Mouse (Mus musculus) neural tube, embryonic 11.5 days (tissue): ENCODE measurements at regions not wholly inside any gene's neighbourhood (a gene's known extent, or its start where the extent isn't known, plus 50 kb on each side); places are given as distances from the start of the nearest gene placed in this dataset.

Source experiments
- ATAC-seq: fragments of 200-750 bp; cut with Nextera tagmentation; 2 replicates; pipeline ENCODE4 v1.8.0; 2017; ENCODE audit warnings: moderate number of reproducible peaks, mild to moderate bottlenecking, moderate TSS enrichment, moderate library complexity; ENCODE audit not compliant: insufficient read depth, low FRiP score, low TSS enrichment
- DNase-seq: peaks from one replicate; pipeline ENCODE4 v3.0.0-alpha.2; 2015; ENCODE audit warnings: low spot score
- H3K27ac ChIP-seq: fragments of 300-500 bp; sonication (generic); 2 replicates; pipeline ENCODE4 v1.5.1; 2014; ENCODE audit warnings: low read depth, mild to moderate bottlenecking, low read length
- H3K27me3 ChIP-seq: fragments of 300-500 bp; sonication (generic); 2 replicates; pipeline ENCODE4 v1.6.1; 2014; ENCODE audit warnings: mild to moderate bottlenecking, low read length, mixed read lengths; ENCODE audit not compliant: control insufficient read depth, insufficient read depth
- H3K36me3 ChIP-seq: fragments of 300-500 bp; sonication (generic); 2 replicates; pipeline ENCODE4 v1.6.1; 2014; ENCODE audit warnings: mild to moderate bottlenecking, low read length, moderate library complexity, mixed read lengths; ENCODE audit not compliant: control insufficient read depth, insufficient read depth
- H3K4me1 ChIP-seq: fragments of 300-500 bp; sonication (generic); 2 replicates; pipeline ENCODE4 v1.6.1; 2014; ENCODE audit warnings: low read length, mixed read lengths; ENCODE audit not compliant: control insufficient read depth, insufficient read depth
- H3K4me2 ChIP-seq: fragments of 300-500 bp; sonication (generic); 2 replicates; pipeline ENCODE4 v1.6.1; 2014; ENCODE audit warnings: low read depth, mild to moderate bottlenecking, moderate library complexity
- H3K4me3 ChIP-seq: fragments of 300-500 bp; sonication (generic); 2 replicates; pipeline ENCODE4 v1.5.1; 2014; ENCODE audit warnings: low read depth, low read length
- H3K9ac ChIP-seq: fragments of 300-500 bp; sonication (generic); 2 replicates; pipeline ENCODE4 v1.6.1; 2014; ENCODE audit warnings: mild to moderate bottlenecking, low read length
- H3K9me3 ChIP-seq: fragments of 300-500 bp; sonication (generic); 2 replicates; pipeline ENCODE4 v1.6.1; 2016; ENCODE audit warnings: low read length; ENCODE audit not compliant: control insufficient read depth
- WGBS: fragments of 180-500 bp; shearing (Covaris S2); extraction: QIAGEN DNeasy Blood & Tissue Kit; methylation state at CpG from one replicate; pipeline ENCODE4 v1.1.7; 2014; 5-methylcytosine and 5-hydroxymethylcytosine counted together

- Histone ChIP-seq H3K9ac (no peak overlapping the region), H3K4me3 (no peak overlapping the region), H3K27me3 (no peaks in the 10 kb centered on the region), H3K27ac (no peak overlapping the region), H3K9me3 (no peaks in the 10 kb centered on the region), H3K4me2 (no peak overlapping the region), H3K4me1 (no peaks in the 10 kb centered on the region), H3K36me3 (no peaks in the 10 kb centered on the region)
- DNase-seq (no peak), ATAC-seq (no peak)
- WGBS: 88% methylated on average over 5 of the region's 5 CpGs
Measured at GRCm38 (mm10) chr2:92767476-92768005, 147.4 kb upstream of the Syt13 start.

- no peak for DNase-seq
- ATAC-seq: no peak
- 64% methylated on average over 2 of the region's 2 CpGs for WGBS
Measured at GRCm38 (mm10) chr2:92768088-92768487, 146.8 kb upstream of the Syt13 start.

GRCm38 (mm10) chr2:92769061-92769460 is 145.8 kb upstream of the Syt13 start:
- no peaks in the 10 kb centered on the region for H3K27me3 ChIP-seq
- 73% methylated on average over 3 of the region's 3 CpGs for WGBS
- ATAC-seq: no peak

More at GRCm38 (mm10) chr2:92768088-92768487, 146.8 kb upstream of the Syt13 start:
- no peaks in the 10 kb centered on the region for H3K27me3 ChIP-seq
- H3K27ac ChIP-seq: no peak overlapping the region
- H3K9me3 ChIP-seq: no peaks in the 10 kb centered on the region
- no peaks in the 10 kb centered on the region for H3K36me3 ChIP-seq
- H3K4me1 ChIP-seq: no peaks in the 10 kb centered on the region
- H3K4me3 ChIP-seq: no peak overlapping the region
- no peak overlapping the region for H3K9ac ChIP-seq
- H3K4me2 ChIP-seq: no peak overlapping the region

GRCm38 (mm10) chr2:92770098-92770497 is 144.8 kb upstream of the Syt13 start:
- ATAC-seq (no peak), DNase-seq (no peak)
- WGBS: 87% methylated on average over 5 of the region's 5 CpGs
- H3K4me3 ChIP-seq: no peak overlapping the region
- H3K27ac ChIP-seq: no peak overlapping the region
- no peaks in the 10 kb centered on the region for H3K27me3 ChIP-seq
- no peaks in the 10 kb centered on the region for H3K4me1 ChIP-seq
- no peaks in the 10 kb centered on the region for H3K9me3 ChIP-seq
- no peak overlapping the region for H3K4me2 ChIP-seq
- H3K9ac ChIP-seq: no peak overlapping the region
- no peaks in the 10 kb centered on the region for H3K36me3 ChIP-seq

More at GRCm38 (mm10) chr2:92769061-92769460, 145.8 kb upstream of the Syt13 start:
- Histone ChIP-seq H3K4me3 (no peak overlapping the region), H3K27ac (no peak overlapping the region), H3K4me1 (no peaks in the 10 kb centered on the region), H3K9me3 (no peaks in the 10 kb centered on the region), H3K9ac (no peak overlapping the region), H3K4me2 (no peak overlapping the region), H3K36me3 (no peaks in the 10 kb centered on the region)
- DNase-seq: no peak

DNA sequence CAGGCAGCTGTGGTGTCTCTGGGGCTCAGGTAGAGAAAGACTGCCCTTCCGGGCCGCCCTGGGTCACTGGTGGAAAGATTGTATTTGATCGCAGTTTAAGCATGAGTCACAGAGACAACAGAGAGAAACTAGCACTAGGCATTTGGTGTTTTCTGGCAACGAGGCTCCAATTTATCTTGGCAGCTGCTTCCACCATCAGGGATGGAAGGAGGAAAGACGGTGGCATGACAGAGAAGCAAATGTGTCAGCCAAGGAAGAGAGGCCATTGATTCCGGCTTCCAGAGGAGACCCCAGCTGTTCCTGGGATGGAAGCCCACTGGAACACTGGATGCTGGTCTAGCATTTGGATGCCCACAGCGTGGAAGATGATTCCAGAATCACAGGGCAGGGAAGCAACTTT is 142.3 kb upstream of the Syt13 start:
- no peak overlapping the region for H3K4me2 ChIP-seq
- no peak for ATAC-seq
- H3K9me3 ChIP-seq: no peaks in the 10 kb centered on the region
- H3K36me3 ChIP-seq: no peaks in the 10 kb centered on the region
- H3K4me1 ChIP-seq: no peaks in the 10 kb centered on the region
- 77% methylated on average over 7 of the region's 7 CpGs for WGBS
- H3K9ac ChIP-seq: no peak overlapping the region
- no peaks in the 10 kb centered on the region for H3K27me3 ChIP-seq
- no peak overlapping the region for H3K4me3 ChIP-seq
- DNase-seq: no peak
- no peak overlapping the region for H3K27ac ChIP-seq

DNA sequence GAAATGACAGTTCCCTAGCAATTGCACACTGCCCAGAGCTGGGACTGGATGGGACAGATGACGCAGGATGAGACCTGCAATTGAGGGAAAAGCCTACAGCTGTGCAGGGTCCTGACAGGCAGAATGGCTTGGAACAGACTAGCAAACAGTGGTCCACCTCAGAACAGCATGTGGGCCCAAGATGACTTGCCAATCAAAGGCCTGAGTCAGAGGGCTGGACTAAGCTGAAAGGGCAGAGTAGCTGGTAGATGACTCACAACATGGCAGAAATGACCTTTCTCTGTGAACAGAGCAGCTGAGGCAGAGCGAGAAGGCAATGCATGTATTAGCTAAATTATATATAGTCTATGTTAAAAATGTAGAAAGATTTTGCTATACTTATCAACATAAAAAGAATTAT is 138.4 kb upstream of the Syt13 start:
- WGBS: 87% methylated on average over 2 of the region's 2 CpGs
- no peaks in the 10 kb centered on the region for H3K27me3 ChIP-seq
- no peak overlapping the region for H3K9ac ChIP-seq
- DNase-seq (no peak), ATAC-seq (no peak)
- H3K4me2 ChIP-seq: no peak overlapping the region
- H3K4me3 ChIP-seq: no peak overlapping the region
- no peak overlapping the region for H3K27ac ChIP-seq
- no peaks in the 10 kb centered on the region for H3K36me3 ChIP-seq
- no peaks in the 10 kb centered on the region for H3K9me3 ChIP-seq
- no peaks in the 10 kb centered on the region for H3K4me1 ChIP-seq

DNA sequence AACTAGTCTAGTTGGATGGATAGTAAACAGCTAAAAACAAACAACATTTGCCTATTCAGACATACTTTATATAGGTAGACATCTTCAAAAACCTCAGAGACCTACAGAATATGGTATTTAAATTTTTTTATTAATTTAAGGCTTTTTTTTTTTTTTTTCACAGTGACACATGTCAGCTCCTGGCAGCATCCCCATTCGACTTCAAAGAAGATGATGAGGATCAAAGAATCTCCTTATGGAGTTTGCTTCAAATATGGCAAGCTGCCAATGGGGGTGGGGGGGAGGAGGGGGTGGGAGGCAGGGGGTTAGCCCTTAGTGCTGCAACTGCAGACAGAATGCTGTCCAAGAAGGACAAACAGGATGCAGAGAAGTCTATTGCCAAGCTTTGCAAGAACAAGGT is 135.8 kb upstream of the Syt13 start:
- Histone ChIP-seq H3K36me3 (no peaks in the 10 kb centered on the region), H3K4me1 (no peaks in the 10 kb centered on the region), H3K9ac (no peak overlapping the region), H3K4me3 (no peak overlapping the region), H3K27ac (no peak overlapping the region), H3K9me3 (no peaks in the 10 kb centered on the region), H3K27me3 (no peaks in the 10 kb centered on the region), H3K4me2 (no peak overlapping the region)
- DNase-seq: no peak
- WGBS: 45% methylated on average over 1 of the region's 1 CpGs
- no peak for ATAC-seq

DNA sequence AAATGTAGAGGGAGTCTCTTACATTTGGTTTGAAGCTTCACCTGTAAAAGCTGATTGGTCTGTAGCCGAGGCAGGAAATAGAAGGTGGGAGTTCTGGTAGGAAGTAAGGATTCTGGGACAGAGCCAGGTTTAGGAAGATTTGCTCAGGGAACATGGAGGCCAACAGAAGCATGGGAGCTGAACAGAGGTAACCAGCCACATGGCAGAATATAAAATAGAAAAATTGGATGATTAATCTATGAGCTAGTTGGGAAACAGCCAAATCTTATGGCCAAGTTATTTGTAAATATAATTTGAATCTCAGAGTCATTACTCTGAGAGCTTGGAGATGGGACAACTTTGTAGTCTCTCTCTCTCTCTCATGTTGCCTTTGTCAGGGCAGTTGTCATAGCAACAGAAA is 134.9 kb upstream of the Syt13 start:
- ATAC-seq (no peak), DNase-seq (no peak)
- 83% methylated on average over 1 of the region's 1 CpGs for WGBS
- Histone ChIP-seq H3K4me2 (no peak overlapping the region), H3K9me3 (no peaks in the 10 kb centered on the region), H3K27me3 (no peaks in the 10 kb centered on the region), H3K36me3 (no peaks in the 10 kb centered on the region), H3K27ac (no peak overlapping the region), H3K4me3 (no peak overlapping the region), H3K9ac (no peak overlapping the region), H3K4me1 (no peaks in the 10 kb centered on the region)

- DNase-seq: no peak
- Histone ChIP-seq H3K4me1 (no peaks in the 10 kb centered on the region), H3K36me3 (no peaks in the 10 kb centered on the region), H3K4me3 (no peak overlapping the region), H3K9ac (no peak overlapping the region), H3K27me3 (no peaks in the 10 kb centered on the region), H3K4me2 (no peak overlapping the region), H3K9me3 (no peaks in the 10 kb centered on the region), H3K27ac (no peak overlapping the region)
- 80% methylated on average over 5 of the region's 5 CpGs for WGBS
- no peak for ATAC-seq
Measured at GRCm38 (mm10) chr2:92781451-92781850, 133.4 kb upstream of the Syt13 start.
